Mouse (Mus musculus) right cerebral cortex, postnatal 25 days (tissue): ENCODE data around the gene Tnnt3.

ENCODE experiments used
- DNase-seq: peaks from one replicate; pipeline ENCODE4 v3.0.0; 2022

Tnnt3 gene

GRCm38 (mm10) chr7:142509518-142509917 is 10.9 kb downstream of the Tnnt3 start:
- DNase-seq: no peak

- DNase-seq: no peak
Measured at GRCm38 (mm10) chr7:142510021-142510777, 11.6 kb downstream of the Tnnt3 start.

GRCm38 (mm10) chr7:142514048-142514447 is 15.4 kb downstream of the Tnnt3 start:
- no peak for DNase-seq

GRCm38 (mm10) chr7:142516221-142516978 is 17.8 kb downstream of the Tnnt3 start:
- DNase-seq: no peak

- DNase-seq: no peak
Measured at GRCm38 (mm10) chr7:142517531-142517930, 18.9 kb downstream of the Tnnt3 start.

GRCm38 (mm10) chr7:142520331-142520730 is 21.7 kb downstream of the Tnnt3 start:
- DNase-seq: no peak

- no peak for DNase-seq
Measured at GRCm38 (mm10) chr7:142522352-142522751, 23.7 kb downstream of the Tnnt3 start.

- DNase-seq: no peak
Measured at GRCm38 (mm10) chr7:142523200-142523990, 24.8 kb downstream of the Tnnt3 start.

- DNase-seq: no peak
Measured at GRCm38 (mm10) chr7:142525342-142526178, 26.9 kb downstream of the Tnnt3 start.

- no peak for DNase-seq
Measured at GRCm38 (mm10) chr7:142529350-142529749, 30.7 kb downstream of the Tnnt3 start.

GRCm38 (mm10) chr7:142531973-142532521 is 33.4 kb downstream of the Tnnt3 start:
- no peak for DNase-seq

- DNase-seq: no peak
Measured at GRCm38 (mm10) chr7:142532671-142533058, 34.0 kb downstream of the Tnnt3 start, which contains the start of gene Mrpl23. TSS of gene Mrpl23 (plus strand) at chr7:142532686.

GRCm38 (mm10) chr7:142533059-142533855 is 34.6 kb downstream of the Tnnt3 start:
- peak; percentile 83 for DNase-seq

- no peak for DNase-seq
Measured at GRCm38 (mm10) chr7:142535116-142535515, 36.5 kb downstream of the Tnnt3 start.

- DNase-seq: no peak
Measured at GRCm38 (mm10) chr7:142535832-142536231, 37.2 kb downstream of the Tnnt3 start.

GRCm38 (mm10) chr7:142537181-142537580 is 38.5 kb downstream of the Tnnt3 start:
- DNase-seq: no peak

- DNase-seq: peak; percentile 28
Measured at GRCm38 (mm10) chr7:142537879-142538278, 39.2 kb downstream of the Tnnt3 start.

GRCm38 (mm10) chr7:142538291-142538690 is 39.7 kb downstream of the Tnnt3 start:
- DNase-seq: no peak

GRCm38 (mm10) chr7:142538766-142539165 is 40.1 kb downstream of the Tnnt3 start:
- DNase-seq: no peak

GRCm38 (mm10) chr7:142539828-142540227 is 41.2 kb downstream of the Tnnt3 start:
- DNase-seq: no peak

GRCm38 (mm10) chr7:142542771-142543303 is 44.2 kb downstream of the Tnnt3 start:
- no peak for DNase-seq
